Mouse (Mus musculus) adrenal gland, postnatal 14 days (tissue): ENCODE results near the gene Mchr1. TPM values are rescaled to one million over a fixed set of nuclear protein-coding genes. Genes with fewer than 3 reads are reported as not detected.
"Not testable (repeated sequence)": the region's sequence is repeated elsewhere in the genome, so short reads cannot be mapped to it uniquely, and the experiment has no call there.

Source experiments
- DNase-seq: peaks from one replicate; pipeline ENCODE4 v3.0.0; 2021; ENCODE audit warnings: mixed read lengths
- long read RNA-seq, 2 experiments: library from polyadenylated mRNA; stranded (forward); transcript quantifications; one replicate each; pipeline ENCODE4 v2.0.0; 2021
- total RNA-seq: library from RNA; stranded (reverse); gene quantifications from 2 replicates; pipeline ENCODE4 v1.2.3, GENCODE M21; 2021

Gene Mchr1
- total RNA-seq: 0.26 and 0.33 TPM in 2 replicates
- long read RNA-seq, experiment 1, partial matches to known transcripts: 0 of 1 reads
- long read RNA-seq, experiment 1, other reads (novel, unspliced or antisense): 0 of 1 reads
- long read RNA-seq, experiment 2: 0 reads

GRCm38 (mm10) chr15:81235086-81235920, at the start of gene Mchr1:
Gene Mchr1 (plus strand): TSS chr15:81235499.
- peak; percentile 69 for DNase-seq

DNA sequence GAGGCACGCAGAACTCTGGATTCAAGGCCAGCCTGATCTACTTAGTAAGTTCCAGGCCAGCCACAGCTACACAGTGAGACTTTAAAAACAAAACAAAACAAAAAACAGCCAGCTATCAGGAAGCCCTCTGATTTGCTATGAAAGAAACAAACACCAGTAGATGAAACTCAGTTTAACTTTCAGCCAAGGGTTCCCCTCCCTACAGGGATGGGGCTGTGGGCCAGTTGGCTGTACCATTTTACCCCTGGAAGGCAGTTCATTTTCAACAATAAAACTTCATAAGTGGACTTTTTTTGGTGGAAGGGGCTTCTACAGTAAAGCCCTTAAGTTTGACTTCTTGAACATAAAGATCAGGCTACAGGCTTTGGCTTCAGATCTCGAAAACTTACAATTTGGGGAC, 46.2 kb upstream of the Mchr1 start:
- DNase-seq: no peak

GRCm38 (mm10) chr15:81190011-81190629, 45.2 kb upstream of the Mchr1 start:
- no peak for DNase-seq

DNA sequence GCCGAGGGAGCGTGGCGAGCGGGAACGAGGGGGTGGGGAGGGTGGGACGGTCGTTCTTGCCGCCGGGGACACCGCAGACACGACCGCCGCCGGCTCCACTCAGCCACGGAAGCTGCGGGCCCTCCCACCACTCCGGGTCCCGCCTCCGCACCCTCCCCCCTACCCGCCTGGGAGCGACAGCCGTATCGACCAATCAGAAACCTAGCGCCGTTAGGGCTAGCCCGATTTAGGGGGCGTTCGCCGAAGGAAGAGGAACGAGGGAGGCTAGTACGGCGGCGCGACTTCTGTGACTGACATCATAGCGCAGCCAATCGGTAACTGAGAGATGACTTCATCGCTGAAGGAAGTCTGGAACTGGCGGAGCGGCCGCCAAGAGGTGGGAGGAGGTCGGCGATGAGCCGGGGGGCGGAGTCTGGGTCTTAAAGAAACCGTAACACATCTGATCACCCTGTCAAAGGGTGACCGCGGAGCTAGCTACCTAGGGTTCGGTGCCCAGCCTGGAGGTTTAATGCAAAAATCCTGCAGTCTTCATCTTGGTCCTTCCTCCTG, 44.6 kb upstream of the Mchr1 start, which contains the start of gene Mrtfa:
Gene Mrtfa, minus strand, starts transcription at position 128 of the 549 bp plus-strand sequence.
- DNase-seq: peak; percentile 100

- DNase-seq: no peak
Observed at GRCm38 (mm10) chr15:81191303-81191702, 44.0 kb upstream of the Mchr1 start.

DNA sequence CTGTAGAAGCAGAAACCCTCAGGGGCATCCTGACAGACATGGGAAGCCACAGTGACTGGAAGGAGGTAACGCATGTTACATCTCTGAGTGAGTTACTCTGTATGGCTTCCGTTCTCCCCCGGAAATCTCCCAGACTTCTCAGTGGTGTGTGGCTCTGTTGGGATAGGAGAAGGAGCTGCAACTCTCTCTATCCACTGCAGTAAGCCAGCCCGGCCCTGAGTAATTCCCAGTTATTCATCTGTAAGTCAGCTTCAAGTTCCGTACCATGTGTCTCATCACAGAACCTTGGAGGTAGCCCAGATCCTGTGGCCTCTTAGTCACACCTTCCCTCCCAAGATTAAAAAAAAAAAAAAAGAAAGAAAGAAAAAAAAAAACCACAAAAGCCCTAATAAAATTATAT, 43.0 kb upstream of the Mchr1 start:
- peak; percentile 59 for DNase-seq

DNA sequence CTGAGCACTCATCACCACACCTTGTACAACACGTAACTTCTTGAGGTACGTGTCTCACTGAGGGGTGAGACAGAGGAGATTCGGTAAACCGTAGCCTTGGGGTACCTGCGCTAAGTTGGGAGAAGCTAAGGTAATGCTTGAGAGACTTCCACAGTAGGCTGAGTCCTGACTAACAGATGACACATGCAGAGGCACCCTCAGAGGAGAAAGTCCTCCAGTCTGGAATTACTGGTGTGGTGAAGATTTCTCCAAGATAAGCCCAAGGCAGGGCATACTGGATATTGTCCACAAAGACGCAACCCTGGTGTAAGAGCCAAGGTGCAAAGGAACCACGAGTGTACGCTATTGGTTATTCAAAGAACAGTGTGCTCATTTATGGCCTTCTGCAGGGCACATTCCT, 42.4 kb upstream of the Mchr1 start:
- DNase-seq: no peak

DNA sequence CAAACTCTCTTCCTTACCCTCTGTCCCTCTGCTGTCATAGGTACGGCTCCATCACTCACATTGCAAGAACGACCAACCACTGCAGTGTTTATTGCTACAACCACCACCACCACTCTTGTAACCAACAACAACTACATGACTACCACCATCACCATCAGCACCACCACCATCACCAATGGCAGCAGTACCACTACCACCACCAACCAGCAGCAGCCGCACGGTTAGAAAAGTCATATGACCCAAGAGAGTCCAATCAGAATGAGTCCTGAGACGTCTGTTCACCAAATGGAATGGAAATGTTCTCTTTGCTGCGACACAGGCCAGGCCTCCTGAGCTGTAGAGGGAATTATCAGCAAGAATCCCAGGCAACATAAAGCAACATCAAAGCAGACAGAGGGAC, 40.5 kb upstream of the Mchr1 start:
- DNase-seq: no peak

DNA sequence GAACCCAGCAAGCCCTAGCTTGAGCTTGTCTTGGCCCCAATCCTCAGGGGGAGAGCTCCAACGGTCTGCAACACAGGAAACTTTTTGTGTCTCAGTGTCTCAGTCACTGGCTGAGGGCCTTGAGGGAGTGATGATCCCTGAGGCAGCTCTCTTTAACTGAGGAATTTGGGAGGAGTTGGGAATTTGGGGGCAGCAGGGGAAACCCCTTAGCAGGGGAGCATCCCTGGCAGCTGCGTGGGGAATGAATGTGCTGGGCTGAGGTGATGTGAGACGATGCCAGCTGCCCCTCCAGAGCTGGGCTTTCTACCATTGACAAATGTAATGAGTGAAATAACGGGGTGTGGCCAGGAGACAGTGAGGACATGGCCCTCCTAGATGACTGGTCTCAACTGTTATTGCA, 39.9 kb upstream of the Mchr1 start:
- no peak for DNase-seq

DNA sequence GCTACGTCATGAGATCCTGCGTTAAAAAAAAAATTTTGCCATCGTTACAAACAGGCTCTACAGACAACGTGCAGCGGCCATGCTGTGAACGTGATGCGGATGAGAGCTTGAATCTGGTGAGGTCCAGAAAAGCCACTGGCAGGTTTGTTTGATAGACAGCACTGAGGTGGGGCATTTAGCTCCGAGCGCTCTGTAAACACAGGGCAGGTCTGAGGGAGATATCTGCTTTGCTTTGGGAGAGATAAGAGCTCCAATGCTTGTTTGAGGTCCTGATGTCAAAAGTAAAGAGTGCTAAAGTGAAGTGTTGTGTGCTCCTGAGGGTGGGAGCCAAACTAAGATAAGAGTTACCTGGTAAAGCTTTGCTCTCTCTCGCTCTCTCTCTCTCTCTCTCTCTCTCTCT, 38.1 kb upstream of the Mchr1 start:
- no peak for DNase-seq

- DNase-seq: no peak
Observed at GRCm38 (mm10) chr15:81198447-81198846, 36.9 kb upstream of the Mchr1 start.

- DNase-seq: peak; percentile 87
Observed at GRCm38 (mm10) chr15:81199372-81199959, 35.8 kb upstream of the Mchr1 start.

GRCm38 (mm10) chr15:81202462-81202861, 32.8 kb upstream of the Mchr1 start:
- DNase-seq: no peak

- DNase-seq: no peak
Observed at GRCm38 (mm10) chr15:81210496-81210895, 24.8 kb upstream of the Mchr1 start.

DNA sequence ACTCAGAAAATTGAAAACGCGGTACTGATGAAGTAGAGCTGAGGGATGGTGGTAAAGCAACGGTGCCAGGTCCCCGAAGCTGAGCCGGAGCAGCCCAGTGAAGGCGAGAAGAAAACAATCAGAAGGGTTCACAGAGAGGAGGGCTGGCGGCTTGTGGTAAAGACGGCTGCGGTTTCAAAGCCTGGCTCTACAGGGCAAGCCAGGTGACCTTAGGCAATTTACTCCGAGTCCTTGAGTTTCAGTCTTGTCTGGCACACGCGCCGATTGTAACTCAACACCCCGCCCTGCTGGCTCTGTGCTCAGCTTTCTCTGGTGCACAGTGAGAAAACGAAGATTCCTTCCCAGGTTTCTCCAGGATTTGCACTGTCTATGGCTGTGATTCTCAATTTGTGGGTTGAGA, 22.3 kb upstream of the Mchr1 start:
- peak; percentile 76 for DNase-seq

DNA sequence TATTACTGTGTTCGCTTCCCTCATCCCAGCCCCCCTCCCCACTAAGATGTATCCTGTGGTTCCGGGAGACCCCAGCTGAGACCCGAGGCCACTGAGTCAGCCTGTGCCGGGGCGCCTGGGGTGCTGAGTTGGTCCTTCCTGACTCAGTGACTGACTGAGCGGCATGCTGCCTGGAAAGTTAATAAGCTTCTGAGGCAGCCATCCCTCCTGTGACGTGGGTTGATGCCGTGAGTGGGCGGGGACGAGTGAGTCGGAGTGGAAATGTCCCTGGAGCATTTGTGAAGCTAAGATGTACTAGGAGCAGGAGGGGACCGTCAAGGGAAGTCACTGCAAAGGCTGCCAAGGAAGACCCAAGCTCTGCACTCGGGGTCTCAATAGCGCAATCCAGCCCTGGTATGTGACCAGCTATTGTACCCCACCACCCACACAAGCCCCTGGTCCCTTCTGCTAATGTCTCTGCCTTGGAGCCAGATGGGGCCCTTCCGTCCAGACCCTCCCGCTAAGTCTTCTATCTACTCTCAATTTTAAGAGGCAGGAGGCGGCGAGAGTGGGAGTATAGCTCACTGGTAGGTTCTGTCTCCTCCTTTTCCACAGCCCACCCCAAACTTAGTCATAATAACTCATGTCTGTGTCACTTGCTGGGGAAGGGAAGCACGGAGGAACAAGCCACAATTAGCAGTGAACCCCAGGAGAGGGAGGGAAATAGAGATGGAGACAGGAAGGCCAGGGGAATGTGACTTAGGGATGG, 18.2 kb upstream of the Mchr1 start:
- DNase-seq: no peak

- no peak for DNase-seq
Observed at GRCm38 (mm10) chr15:81219054-81219453, 16.2 kb upstream of the Mchr1 start.

DNA sequence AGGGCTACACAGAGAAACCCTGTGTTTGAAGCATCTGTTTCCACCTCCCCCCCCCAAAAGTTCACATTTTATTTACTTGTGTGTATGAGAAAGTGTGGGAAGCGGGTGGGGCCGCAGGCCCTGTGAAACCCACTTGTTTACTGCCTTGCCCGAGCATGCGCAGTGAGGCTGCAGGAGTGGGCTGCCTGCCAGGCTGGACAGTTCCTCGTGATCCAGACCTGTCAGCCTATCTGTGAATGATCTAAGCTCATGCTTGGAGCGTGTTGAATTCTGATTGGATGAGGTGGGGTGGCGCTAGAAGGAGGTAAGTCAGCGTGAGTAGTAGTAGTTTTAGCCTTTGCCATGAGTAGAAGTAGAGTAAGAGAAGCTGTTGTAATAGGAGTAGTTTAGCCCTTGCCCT, 15.2 kb upstream of the Mchr1 start:
- not testable (repeated sequence) for DNase-seq

DNA sequence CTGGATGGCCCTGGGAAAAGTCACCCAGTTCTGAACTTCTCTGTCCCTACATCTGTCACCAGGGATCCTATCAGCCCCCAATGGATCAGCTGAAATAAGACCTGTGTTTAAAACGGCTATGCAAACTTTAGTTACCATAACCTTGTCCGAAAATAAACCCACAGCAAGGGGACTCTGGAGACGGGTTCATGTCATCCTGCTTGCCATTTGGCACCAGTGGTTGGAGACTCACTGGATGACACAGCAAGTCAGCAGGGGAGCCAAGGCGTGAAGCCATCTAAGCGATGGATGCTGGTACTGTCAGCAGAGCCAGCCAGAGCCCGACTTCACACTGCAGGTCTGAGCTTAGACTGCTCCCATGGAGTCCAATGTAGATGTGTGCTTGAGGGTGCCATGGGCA, 13.9 kb upstream of the Mchr1 start:
- no peak for DNase-seq

DNA sequence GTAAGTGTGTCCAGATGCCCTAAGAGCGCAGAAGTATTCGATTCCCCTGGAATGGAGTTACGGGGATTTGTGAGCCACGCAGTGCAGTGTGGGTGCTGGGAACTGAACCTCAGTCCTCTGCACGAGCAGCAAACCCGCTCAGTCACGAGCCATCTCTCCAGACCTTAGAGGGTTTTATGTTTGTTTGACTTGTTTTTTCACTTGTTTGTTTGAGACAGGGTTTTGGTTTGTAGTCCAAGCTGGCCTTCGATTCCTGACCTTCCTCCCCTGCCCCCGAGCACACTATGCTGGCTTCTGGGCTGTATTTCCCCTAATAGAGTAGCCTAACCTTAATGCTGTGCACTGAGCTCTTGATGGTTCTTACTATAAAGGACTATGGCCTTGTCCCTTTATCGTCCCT, 10.3 kb upstream of the Mchr1 start:
- no peak for DNase-seq

DNA sequence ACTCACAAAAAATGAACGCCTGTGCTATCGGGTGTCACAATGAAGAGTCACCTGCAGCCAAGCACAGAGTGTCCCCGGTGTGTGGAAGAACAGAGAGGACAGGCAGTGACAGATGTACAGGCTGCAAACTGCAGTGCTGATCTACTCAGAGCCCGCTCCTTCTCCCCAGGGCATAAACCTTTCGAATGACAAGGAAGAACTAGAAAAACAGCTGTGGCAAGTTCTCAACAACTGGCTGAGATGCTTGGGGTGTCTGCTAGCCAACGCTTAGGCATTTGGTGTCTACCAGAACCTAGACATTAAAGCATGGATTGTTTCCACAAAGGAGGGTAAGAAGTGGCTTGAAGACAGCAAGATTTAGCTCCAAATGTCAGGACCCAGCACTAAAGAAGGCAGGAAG, 9.6 kb upstream of the Mchr1 start:
- no peak for DNase-seq

DNA sequence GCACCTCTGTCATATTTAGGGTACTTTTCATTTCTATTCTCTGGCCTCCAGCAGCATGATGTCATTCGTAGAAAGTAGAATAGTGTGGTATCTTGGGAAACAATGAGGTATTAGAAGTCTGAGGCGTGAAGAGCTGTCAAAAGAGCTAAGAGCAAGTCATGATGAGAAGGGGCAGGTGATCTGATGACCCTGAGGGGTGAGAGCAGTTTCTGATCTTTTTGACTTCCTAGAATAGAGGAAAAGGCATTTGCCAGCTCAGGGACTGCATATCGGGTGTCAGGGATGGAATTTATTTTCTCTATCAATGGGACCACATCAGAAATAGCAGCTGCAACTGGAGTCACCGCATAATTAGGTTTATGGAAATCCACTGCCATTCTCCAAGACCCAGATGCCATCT, 8.5 kb upstream of the Mchr1 start:
- no peak for DNase-seq
